Mouse (Mus musculus): ENCODE results near the gene Park7. TPM values are rescaled to one million over a fixed set of nuclear protein-coding genes. Genes with fewer than 3 reads are reported as not detected.

Gene Park7
- total and polyA plus RNA-seq, 3 experiments = 438 to 480 TPM; not detected in 1

DNA sequence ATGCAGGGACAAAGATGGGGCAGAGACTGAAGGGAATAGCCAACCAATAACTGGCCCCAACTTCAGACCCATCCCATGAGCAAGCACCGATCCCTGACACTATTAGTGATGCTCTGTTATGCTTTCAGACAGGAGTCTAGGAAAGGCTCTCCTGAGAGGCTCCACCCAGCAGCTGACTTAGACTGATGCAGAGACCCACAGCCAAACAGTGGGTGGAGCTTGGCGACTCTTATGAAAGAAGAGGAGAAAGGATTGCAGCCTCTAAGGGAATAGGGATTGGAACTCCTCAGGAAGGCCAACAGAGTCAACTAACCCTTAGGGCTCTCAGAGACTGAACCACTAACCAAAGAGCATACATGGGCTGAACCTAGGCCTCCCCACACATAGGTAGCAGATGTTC lies 49.5 kb upstream of the Park7 start:
- no peak for DNase-seq (ENCODE audit: low read depth, low spot score)
- Histone ChIP-seq H3K4me3 (ENCODE audit: control insufficient read depth in 1 of 2, insufficient read depth in 1 of 2, low read depth in 2 of 2, low read length in 2 of 2) (no peak overlapping the region), H3K9me3 (replicated peaks; ENCODE audit: insufficient read depth, low read length) (no peaks in the 10 kb centered on the region), H3K27me3 (ENCODE audit: control insufficient read depth in 1 of 2, insufficient read depth in 2 of 2, low read length in 2 of 2) (no peaks in the 10 kb centered on the region; a peak in 1 of 4 replicates), H3K9ac (ENCODE audit: control insufficient read depth, low read depth, low read length, poor library complexity, severe bottlenecking) (no peak overlapping the region), H3K79me2 (ENCODE audit: control insufficient read depth, insufficient read depth, low read length, poor library complexity) (no peaks in the 10 kb centered on the region), H3K4me1 (ENCODE audit: control insufficient read depth in 1 of 2, insufficient read depth in 2 of 2, low read length in 2 of 2) (no peaks in the 10 kb centered on the region), H3K36me3 (ENCODE audit: control insufficient read depth in 1 of 2, insufficient read depth in 2 of 2, low read length in 2 of 2) (no peaks in the 10 kb centered on the region), H3K27ac (ENCODE audit: control insufficient read depth, low read depth, low read length) (no peak overlapping the region)
- no peak for TF ChIP-seq CTCF (IDR thresholded peaks at IDR 0.05 in 2 of 3, conservative IDR thresholded peaks at IDR 0.05 in 1 of 3; ENCODE audit: control insufficient read depth in 1 of 3, insufficient read depth in 1 of 3, low read depth in 2 of 3, low read length in 3 of 3, poor library complexity in 1 of 3, severe bottlenecking in 1 of 3)
- TF ChIP-seq KAT2A (conservative IDR thresholded peaks at IDR 0.05; ENCODE audit: low read depth, low read length) = no peak
- no peak for TF ChIP-seq SMC3 (IDR thresholded peaks at IDR 0.05; ENCODE audit: low read depth, low read length)
- TF ChIP-seq GABPA (IDR thresholded peaks at IDR 0.05; ENCODE audit: low read depth, low read length) = no peak
- no peak for TF ChIP-seq MEF2A (IDR thresholded peaks at IDR 0.05; ENCODE audit: extremely low read depth, insufficient replicate concordance, low read depth, low read length, poor library complexity, severe bottlenecking)
- no peak for TF ChIP-seq HCFC1 (IDR thresholded peaks at IDR 0.05; ENCODE audit: low read depth, low read length)

- DNase-seq (ENCODE audit: low read depth, low spot score) = no peak
- Histone ChIP-seq H3K27me3 (ENCODE audit: control insufficient read depth in 1 of 2, insufficient read depth in 2 of 2, low read length in 2 of 2) (no peaks in the 10 kb centered on the region; a peak in 2 of 4 replicates), H3K27ac (ENCODE audit: control insufficient read depth, low read depth, low read length) (no peak overlapping the region), H3K4me3 (ENCODE audit: control insufficient read depth in 1 of 2, insufficient read depth in 1 of 2, low read depth in 2 of 2, low read length in 2 of 2) (no peak overlapping the region), H3K9me3 (replicated peaks; ENCODE audit: insufficient read depth, low read length) (no peaks in the 10 kb centered on the region), H3K36me3 (ENCODE audit: control insufficient read depth in 1 of 2, insufficient read depth in 2 of 2, low read length in 2 of 2) (no peaks in the 10 kb centered on the region), H3K9ac (ENCODE audit: control insufficient read depth, low read depth, low read length, poor library complexity, severe bottlenecking) (no peak overlapping the region), H3K79me2 (ENCODE audit: control insufficient read depth, insufficient read depth, low read length, poor library complexity) (no peaks in the 10 kb centered on the region), H3K4me1 (ENCODE audit: control insufficient read depth in 1 of 2, insufficient read depth in 2 of 2, low read length in 2 of 2) (no peaks in the 10 kb centered on the region)
- TF ChIP-seq MYB (IDR thresholded peaks at IDR 0.05; ENCODE audit: low read depth, low read length) = no peak
- no peak for TF ChIP-seq ZNF384 (IDR thresholded peaks at IDR 0.05; ENCODE audit: low read depth, low read length)
- no peak for TF ChIP-seq MXI1 (IDR thresholded peaks at IDR 0.05; ENCODE audit: low read depth, low read length)
- TF ChIP-seq GATA1 (IDR thresholded peaks at IDR 0.05; ENCODE audit: low read depth, low read length) = no peak
- TF ChIP-seq ETS1 (IDR thresholded peaks at IDR 0.05; ENCODE audit: low read depth, low read length) = no peak
- TF ChIP-seq USF1 (IDR thresholded peaks at IDR 0.05; ENCODE audit: low read depth, low read length) = no peak
- TF ChIP-seq UBTF (IDR thresholded peaks at IDR 0.05; ENCODE audit: borderline replicate concordance, insufficient read depth, low read depth, low read length) = no peak
- no peak for TF ChIP-seq MYC (IDR thresholded peaks at IDR 0.05; ENCODE audit: low read depth, low read length)
- TF ChIP-seq SIN3A (IDR thresholded peaks at IDR 0.05; ENCODE audit: low read length) = no peak
- TF ChIP-seq KAT2A (conservative IDR thresholded peaks at IDR 0.05; ENCODE audit: low read depth, low read length) = no peak
- no peak for TF ChIP-seq E2F4 (IDR thresholded peaks at IDR 0.05; ENCODE audit: borderline replicate concordance, low read depth, low read length)
- no peak for TF ChIP-seq TAL1 (IDR thresholded peaks at IDR 0.05; ENCODE audit: low read length)
- no peak for TF ChIP-seq JUND (IDR thresholded peaks at IDR 0.05; ENCODE audit: low read depth, low read length)
- TF ChIP-seq BHLHE40 (IDR thresholded peaks at IDR 0.05; ENCODE audit: borderline replicate concordance, low read depth, low read length) = no peak
- TF ChIP-seq USF2 (IDR thresholded peaks at IDR 0.05; ENCODE audit: borderline replicate concordance in 1 of 2, insufficient read depth in 1 of 2, low read depth in 1 of 2, low read length in 2 of 2) = no peak
- no peak for TF ChIP-seq EP300 (IDR thresholded peaks at IDR 0.05; ENCODE audit: low read depth in 1 of 2, low read length in 2 of 2)
- TF ChIP-seq MAFK (IDR thresholded peaks at IDR 0.05; ENCODE audit: borderline replicate concordance, low read depth, low read length) = no peak
- TF ChIP-seq MAX (IDR thresholded peaks at IDR 0.05; ENCODE audit: low read length) = no peak
- no peak for TF ChIP-seq RCOR1 (IDR thresholded peaks at IDR 0.05; ENCODE audit: low read depth, low read length)
Observed at GRCm38 (mm10) chr4:150962231-150962630, 48.0 kb upstream of the Park7 start.
